Mouse (Mus musculus) cerebellum, postnatal 36 days (tissue): ENCODE results near the gene Ubac2.

Source experiments
- DNase-seq, 2 experiments: peaks; one replicate each; pipeline ENCODE4 v3.0.0; 2021 to 2022; ENCODE audit warnings: mixed read lengths in 2 of 2

The Ubac2 gene

GRCm38 (mm10) chr14:122011768-122012167, 133.3 kb downstream of the Ubac2 start:
- DNase-seq = no peak

GRCm38 (mm10) chr14:122012193-122012592, 133.8 kb downstream of the Ubac2 start:
- no peak for DNase-seq

- DNase-seq = no peak
Observed at GRCm38 (mm10) chr14:122012814-122013213, 134.4 kb downstream of the Ubac2 start.

DNA sequence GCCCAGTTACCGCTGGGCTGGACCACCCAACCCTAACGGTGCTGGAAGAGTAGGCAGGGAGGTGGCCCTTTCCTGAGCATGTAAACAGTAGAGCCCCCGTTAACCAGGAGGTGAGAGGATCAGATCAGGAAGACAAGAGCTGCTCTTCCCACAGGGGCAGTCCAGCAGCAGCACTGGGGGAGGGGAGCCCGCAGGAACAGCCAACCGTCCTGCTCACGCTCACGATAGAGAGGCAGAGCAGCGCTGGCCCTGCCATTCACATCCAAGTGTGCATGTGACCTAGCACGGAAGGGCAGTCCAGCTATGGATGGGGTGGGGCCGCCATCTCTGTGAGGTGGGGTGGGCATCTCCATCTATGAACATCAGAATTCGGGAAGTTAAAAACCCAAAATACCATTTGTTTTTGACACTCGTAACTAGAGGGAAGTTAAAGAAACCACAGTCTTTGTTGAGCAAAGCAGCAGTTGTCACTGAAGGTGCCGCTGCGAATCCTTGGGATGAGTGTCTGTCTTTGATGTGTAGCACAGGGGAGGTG, 135.1 kb downstream of the Ubac2 start:
- no peak for DNase-seq

DNA sequence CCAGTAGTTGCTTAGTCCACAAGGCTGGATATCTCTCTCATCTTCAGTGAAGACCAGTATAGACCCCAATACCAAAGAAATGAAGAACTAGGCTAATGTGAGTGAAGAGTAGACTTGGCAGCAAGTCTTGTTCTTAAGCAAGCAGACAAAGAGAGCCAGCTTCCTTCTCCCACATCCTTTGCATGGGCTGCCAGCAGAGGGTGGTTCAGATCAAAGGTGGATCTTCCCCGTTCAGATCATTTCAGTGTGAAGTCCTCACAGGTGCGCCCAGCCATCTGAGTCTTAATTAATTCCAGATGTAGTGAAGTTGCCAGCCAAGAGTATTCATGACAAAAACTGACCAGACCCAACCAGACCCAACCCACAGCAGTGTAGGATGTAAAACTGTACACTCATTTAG, 139.5 kb downstream of the Ubac2 start:
- DNase-seq = no peak

DNA sequence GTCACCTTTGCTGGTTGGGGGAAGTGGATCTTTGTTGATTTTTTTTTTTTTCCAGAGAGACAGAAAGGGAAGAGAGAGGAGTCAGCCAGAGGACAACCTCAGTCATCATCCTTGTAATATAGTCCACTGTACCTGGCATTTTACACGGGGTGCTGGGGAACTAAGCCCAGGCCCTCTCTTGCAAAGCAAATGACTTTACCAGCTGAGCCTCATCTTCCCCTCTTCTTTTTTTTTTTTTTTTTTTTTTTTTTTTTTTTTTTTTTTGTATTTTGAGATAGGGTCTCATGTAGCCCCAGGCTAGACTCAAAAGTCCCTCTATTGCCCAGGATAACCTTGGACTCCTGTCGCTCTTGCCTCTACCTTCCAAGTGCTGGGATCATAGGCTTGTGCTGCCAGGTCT, 141.0 kb downstream of the Ubac2 start:
- no peak for DNase-seq

GRCm38 (mm10) chr14:122020567-122020966, 142.1 kb downstream of the Ubac2 start:
- no peak for DNase-seq

DNA sequence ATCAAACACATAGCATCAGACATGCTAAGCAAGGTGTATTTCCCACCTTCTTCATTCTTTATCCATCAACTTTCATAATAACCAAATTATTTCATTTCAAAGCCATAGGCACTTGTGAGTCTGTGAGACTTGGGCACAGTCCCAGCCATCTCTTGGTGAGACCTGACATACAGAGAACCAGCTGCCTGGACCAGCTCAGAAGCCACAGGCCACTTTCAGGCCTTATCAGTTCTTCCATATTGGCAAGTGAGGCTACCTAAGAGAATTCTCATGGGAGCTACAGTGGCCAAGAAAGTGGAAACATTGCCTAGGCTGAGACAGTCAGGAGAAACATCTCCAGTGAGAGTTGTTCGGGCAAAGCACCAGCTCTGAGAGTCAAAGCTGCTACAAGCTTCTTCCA, 144.6 kb downstream of the Ubac2 start:
- DNase-seq = no peak

- DNase-seq = no peak
Observed at GRCm38 (mm10) chr14:122023928-122024327, 145.5 kb downstream of the Ubac2 start.

DNA sequence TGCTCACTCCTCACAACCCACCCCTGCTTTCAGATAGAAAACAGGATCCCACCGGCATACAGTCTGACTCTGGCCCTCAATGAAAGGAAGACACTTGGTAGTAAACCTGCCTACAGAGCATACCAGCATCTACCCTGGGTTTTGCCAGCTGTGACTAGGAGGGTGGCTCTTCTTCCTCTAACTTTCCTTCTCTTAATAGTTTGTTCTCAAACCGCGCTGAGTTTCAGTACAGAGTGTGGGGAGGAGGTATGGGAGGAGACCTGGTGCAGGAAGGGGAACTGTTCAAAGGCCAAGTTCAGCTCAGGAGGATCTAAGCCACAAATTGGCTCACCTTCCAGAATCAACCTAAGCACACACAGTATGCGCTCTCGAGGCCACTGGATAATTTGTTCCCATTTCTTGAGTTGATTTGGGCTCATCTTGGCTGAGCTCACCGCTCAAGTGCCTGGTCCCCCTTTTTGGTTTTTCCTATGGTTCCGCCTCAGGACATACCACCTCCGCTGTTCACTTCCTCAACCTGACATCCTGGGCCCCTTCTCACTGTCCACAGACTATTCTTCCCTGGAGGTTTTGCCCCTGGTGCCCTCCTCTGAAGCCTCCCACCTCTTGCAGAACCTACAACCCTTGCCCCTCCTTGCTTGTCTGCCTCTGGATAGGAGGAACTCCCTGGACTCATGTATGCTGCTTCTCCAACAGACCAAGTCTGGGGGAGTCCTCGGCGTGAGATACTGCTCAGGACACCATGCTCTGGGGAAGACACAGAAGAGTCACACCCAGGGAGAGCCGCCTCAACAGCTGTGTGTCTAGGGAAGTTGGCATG, 150.7 kb downstream of the Ubac2 start:
- no peak for DNase-seq

GRCm38 (mm10) chr14:122029851-122030250, 151.4 kb downstream of the Ubac2 start:
- DNase-seq = no peak

DNA sequence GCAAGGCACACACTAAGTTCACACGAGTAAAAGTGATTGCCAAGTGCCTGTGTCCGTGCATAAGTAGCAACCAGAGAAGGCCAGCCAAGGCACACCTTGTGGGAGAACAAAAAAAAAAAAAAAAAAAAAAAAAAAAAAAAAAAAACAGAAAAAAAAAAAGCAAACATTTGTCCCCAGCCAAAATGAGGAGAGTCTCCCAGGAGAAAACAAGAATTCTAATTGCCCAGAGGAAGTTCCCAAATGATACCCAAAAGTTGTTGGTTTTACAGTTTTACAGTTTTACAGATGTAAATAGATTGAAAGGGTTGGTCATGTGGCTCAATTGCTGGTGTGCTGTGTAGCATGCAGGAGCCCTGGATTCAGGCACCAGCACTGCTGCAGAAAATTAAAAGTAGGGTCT, 153.6 kb downstream of the Ubac2 start:
- DNase-seq = no peak

DNA sequence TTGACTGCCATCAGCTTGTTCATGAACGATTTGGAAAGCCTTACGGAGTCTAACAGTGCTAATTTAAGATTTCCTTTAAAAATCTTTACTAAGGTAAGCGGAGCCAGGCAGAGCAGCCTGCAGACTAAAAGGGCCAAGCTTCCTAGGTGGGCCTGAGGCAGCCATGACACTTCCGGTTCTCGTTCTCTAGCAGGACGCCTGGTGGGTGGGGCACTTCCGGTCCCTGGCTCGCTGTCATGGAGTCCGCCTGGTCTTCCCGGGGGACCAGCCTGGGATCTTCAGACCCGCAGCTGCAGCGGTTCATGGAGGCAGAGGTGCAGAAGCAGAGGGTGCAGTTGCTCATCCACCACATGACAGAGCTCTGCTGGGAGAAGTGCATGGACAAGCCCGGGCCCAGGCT, 156.0 kb downstream of the Ubac2 start, which contains the start of gene Timm8a2:
Timm8a2 (plus strand) TSS at position 224 of the 400 bp plus-strand sequence.
- DNase-seq = no peak

GRCm38 (mm10) chr14:122035181-122035580, 156.8 kb downstream of the Ubac2 start:
- no peak for DNase-seq

GRCm38 (mm10) chr14:122035860-122036259, 157.4 kb downstream of the Ubac2 start:
- no peak for DNase-seq

DNA sequence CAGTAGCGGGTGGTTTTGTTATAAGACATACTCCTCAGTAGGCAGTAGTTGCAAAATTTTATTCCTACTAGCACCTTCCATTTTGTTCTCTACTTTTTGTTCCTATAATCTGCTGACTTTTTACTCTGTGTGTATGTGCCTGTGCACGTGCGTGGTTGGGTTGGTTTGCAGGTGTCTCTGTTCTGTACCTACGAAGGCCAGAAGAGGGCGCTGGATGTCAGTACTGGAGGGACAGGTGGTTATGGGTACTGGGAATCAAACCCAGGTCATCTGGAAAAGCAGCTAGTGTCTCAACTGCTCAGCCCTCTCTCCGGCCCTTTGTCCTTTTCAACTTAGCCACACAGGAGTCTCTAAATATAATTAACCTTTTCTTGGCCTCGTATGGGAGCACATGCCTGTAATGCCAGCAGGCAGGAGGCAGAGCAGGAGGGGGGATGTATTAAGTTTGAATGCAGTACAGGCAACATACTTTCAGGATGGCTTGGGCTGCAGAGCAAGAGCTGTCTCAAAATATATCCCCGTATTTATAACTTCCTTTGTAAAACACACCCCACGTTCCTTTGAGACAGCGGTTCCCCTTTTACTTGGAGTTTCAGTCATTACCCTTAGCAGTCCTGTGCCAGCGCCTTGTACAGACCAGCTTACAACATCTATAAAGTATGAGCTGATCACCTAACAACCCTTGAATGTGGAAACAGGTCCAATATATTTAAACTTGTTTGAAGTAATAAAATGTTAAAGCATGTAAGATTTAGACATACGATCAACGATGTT, 160.6 kb downstream of the Ubac2 start:
- no peak for DNase-seq

DNA sequence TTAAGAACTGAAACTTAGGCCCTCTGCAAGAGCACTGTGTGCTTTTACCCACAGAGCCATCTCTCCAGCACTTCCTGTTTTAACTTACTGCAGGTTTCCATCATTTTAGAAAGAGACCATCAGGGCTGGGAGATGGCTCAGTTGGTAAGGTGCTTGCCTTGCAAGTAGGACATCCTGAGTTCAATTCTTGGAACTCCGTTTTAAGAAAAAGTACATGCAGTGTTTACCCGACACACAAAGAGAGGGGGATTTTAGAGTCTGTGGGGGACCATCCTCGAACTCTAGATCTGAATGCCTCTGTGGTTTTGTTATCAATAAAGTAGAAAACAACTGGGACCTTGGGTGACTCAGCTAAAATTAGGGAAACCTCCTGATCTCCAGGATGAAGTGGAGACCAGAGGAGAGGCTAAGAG, 163.0 kb downstream of the Ubac2 start:
- no peak for DNase-seq

DNA sequence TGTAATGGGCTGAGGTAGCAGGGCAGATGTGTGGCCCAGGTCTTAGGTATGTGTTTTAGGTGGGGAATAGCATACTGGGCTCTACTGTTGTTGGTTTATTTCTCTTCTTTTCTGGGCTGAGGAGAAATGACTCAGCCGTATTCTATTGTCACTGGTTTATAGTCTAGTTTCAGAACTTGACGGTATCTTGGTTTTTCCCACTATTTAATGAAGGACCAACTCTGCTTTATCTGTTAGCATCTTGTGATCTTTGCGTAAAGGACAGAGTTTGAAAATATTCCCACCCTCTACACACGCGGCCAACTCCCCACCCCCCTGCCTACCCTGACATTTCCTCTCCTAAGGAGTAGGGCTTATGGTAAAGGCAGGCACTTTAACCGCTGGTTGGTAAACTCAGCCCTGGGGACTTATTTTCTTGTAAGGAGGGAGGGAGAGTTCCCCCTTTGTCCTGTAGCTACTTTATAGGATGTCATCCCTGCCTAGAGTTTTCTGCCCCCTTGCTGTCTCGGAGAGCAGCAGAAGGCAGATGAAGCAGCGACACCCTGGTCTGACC, 163.8 kb downstream of the Ubac2 start:
- no peak for DNase-seq

DNA sequence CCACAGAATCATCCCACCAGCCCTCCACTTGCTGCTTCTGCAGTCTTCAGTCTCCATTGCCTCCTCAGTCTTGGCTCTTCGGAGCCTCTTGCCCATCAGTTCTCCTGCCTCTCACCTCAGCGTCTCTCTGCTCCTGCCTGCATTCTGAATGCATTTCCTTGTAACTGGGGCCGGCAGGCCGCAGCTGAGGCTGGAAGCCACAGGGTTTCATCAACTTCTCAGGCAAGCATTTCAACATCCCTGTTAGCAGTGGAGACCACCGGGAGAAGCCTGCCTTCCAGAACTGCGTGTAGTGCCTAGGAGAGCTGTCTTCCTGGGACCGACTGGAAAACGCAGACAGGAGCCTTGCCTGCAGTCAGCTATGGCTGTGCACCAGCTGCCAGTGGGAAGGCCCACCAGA, 169.4 kb downstream of the Ubac2 start:
- DNase-seq = no peak

- no peak for DNase-seq
Observed at GRCm38 (mm10) chr14:122048816-122049215, 170.4 kb downstream of the Ubac2 start.

GRCm38 (mm10) chr14:122052896-122053635, 174.6 kb downstream of the Ubac2 start:
- DNase-seq = no peak

DNA sequence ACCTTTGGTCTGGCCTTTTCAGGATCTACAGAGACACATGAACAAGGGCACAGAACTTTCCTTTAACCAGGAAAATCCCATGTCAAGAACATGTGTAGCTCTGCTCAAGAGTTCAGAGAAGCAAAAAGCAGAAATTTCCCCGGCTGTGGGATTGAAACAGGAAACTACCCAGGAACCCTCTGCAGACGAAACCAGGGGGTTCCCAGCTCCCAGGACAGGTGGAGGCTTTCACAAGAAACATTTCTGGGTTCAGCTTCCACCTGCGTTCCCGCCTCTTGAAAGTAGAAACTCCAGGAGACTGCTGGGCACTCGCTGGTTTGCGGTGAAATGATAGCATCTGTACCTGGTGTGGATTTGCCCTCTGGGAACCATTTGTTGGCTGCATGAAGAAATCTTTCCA, 178.5 kb downstream of the Ubac2 start:
- DNase-seq = no peak

GRCm38 (mm10) chr14:122057941-122058346, 179.5 kb downstream of the Ubac2 start:
- DNase-seq = no peak
